In the genomic region with DNA sequence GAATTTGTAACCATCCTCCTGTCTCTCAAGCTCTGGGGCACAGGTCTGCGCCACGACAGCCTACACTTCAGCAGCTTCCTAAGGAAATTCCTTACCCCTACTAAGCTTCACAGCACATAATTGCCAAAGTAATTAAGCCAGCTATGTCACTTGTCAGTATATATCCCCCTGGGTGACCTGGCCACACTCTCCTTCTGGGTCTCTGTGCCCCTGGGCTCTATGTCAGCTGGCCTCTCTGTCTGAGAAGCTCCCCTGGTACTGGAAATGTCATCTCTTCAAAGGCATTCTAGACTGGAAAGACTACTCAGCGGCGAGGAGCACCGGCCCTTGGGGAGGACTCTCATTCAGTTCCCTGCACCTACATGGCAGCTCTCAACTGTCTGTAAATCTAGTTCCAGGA, we compare ENCODE assay signal across 9 mouse cellular contexts. TPM values are rescaled to one million over a fixed set of nuclear protein-coding genes. Genes with fewer than 3 reads are reported as not detected.
A peak's percentile ranks its signal among the peaks of the same experiment; 100 is the strongest.
DNase-seq lines count a peak whose midpoint lies in the region; ATAC-seq and TF ChIP-seq lines count a peak whose summit lies in the region.
"Had no signal": no experiment of that assay in that cellular context is flagged by ENCODE, and none has a peak within 500 bp of the region (broad histone marks: within the 10 kb centered on the region; RNA-seq: fewer than 3 reads in every experiment).

No protein-coding gene starts in this region.

- H3ac ChIP-seq in myocyte (ENCODE audit: control insufficient read depth, insufficient read length), result no peak overlapping the region

- H3K9ac ChIP-seq in lung, embryonic 14.5 days, result peak overlapping the region; percentile 88
- H3K9ac ChIP-seq in hindbrain, embryonic 16.5 days (ENCODE audit: low read depth, low read length), result no peak overlapping the region

- H3K79me2 ChIP-seq in myocyte (ENCODE audit: control insufficient read depth, insufficient read depth), result peaks cover 15% of the 10 kb centered on the region

- no peak for TF ChIP-seq POLR2A in myocyte (IDR thresholded peaks at IDR 0.05; ENCODE audit: insufficient read length, low read depth)

- WGBS in lung, embryonic 14.5 days, result 73% methylated on average over 5 of the region's 5 CpGs
- 56% methylated on average over 5 of the region's 5 CpGs for WGBS in hindbrain, embryonic 16.5 days

- peaks cover 19% of the 10 kb centered on the region for H3K36me3 ChIP-seq in lung, embryonic 14.5 days (ENCODE audit: insufficient read depth)
- H3K36me3 ChIP-seq in hindbrain, embryonic 16.5 days (ENCODE audit: control insufficient read depth, insufficient read depth, low read length), result peaks cover 7% of the 10 kb centered on the region; the same call in 1 of the 2 replicates
- H3K36me3 ChIP-seq in myocyte (ENCODE audit: control insufficient read depth, insufficient read depth), result no peaks in the 10 kb centered on the region

- no peaks in the 10 kb centered on the region for H3K9me3 ChIP-seq in lung, embryonic 14.5 days (ENCODE audit: low read depth, low read length)
- no peaks in the 10 kb centered on the region for H3K9me3 ChIP-seq in hindbrain, embryonic 16.5 days (ENCODE audit: control insufficient read depth, low read length)

- TF ChIP-seq CTCF in lung, embryonic 14.5 days (IDR thresholded peaks at IDR 0.05; ENCODE audit: low read depth), result no peak

- H3K27ac ChIP-seq in lung, embryonic 14.5 days (ENCODE audit: low read depth), result peak overlapping the region; percentile 98; the same call in 1 of the 2 replicates
- no peak overlapping the region for H3K27ac ChIP-seq in hindbrain, embryonic 16.5 days (ENCODE audit: low read depth, low read length)

- peak overlapping the region; percentile 79 for H3K4me3 ChIP-seq in lung, embryonic 14.5 days (ENCODE audit: low read depth, low read length)
- H3K4me3 ChIP-seq in hindbrain, embryonic 16.5 days (ENCODE audit: low read length), result no peak overlapping the region
- H3K4me3 ChIP-seq in myocyte, result peak overlapping the region; percentile 59

- peak; percentile 49 for DNase-seq in cerebellum, adult 9-10 months
- DNase-seq in cerebellum, postnatal 14 days, result no peak
- DNase-seq in lung, embryonic 14.5 days, result no peak
- no peak for DNase-seq in lung, postnatal 4 days
- DNase-seq in adrenal gland, postnatal 14 days, result no peak
- no peak for DNase-seq in c-Kit-positive CD71-positive TER-119-positive erythroid progenitor cells, embryonic 14.5 days (ENCODE audit: low spot score)
- DNase-seq: kidney, adult 8-10 months had no signal

- no peak for ATAC-seq in lung, embryonic 14.5 days (ENCODE audit: insufficient read depth)
- ATAC-seq in hindbrain, embryonic 16.5 days, result no peak

- H3K27me3 ChIP-seq in lung, embryonic 14.5 days (ENCODE audit: insufficient read depth, low read length), result no peaks in the 10 kb centered on the region
- H3K27me3 ChIP-seq in hindbrain, embryonic 16.5 days (replicated peaks; ENCODE audit: control insufficient read depth, insufficient read depth, low read length), result no peaks in the 10 kb centered on the region
- H3K27me3 ChIP-seq in myocyte (ENCODE audit: control insufficient read depth, insufficient read depth, insufficient read length), result no peaks in the 10 kb centered on the region

- H3K4me1 ChIP-seq in lung, embryonic 14.5 days (ENCODE audit: insufficient read depth), result peaks cover 13% of the 10 kb centered on the region
- H3K4me1 ChIP-seq in hindbrain, embryonic 16.5 days (ENCODE audit: control insufficient read depth, insufficient read depth, low read depth, low read length), result peaks cover 40% of the 10 kb centered on the region

- peak overlapping the region; percentile 98 for H3K4me2 ChIP-seq in lung, embryonic 14.5 days
- peak overlapping the region; percentile 98 for H3K4me2 ChIP-seq in hindbrain, embryonic 16.5 days (ENCODE audit: low read length)
- peak overlapping the region; percentile 85 for H3K4me2 ChIP-seq in myocyte (ENCODE audit: low read depth)

TF ChIP-seq in myocyte, 11 proteins besides CTCF, POLR2A, EP300 and RAD21:
- TF ChIP-seq REST (IDR thresholded peaks at IDR 0.05; ENCODE audit: insufficient read depth, insufficient read length), result no peak
- no peak for TF ChIP-seq MYOG (IDR thresholded peaks at IDR 0.05; ENCODE audit: control insufficient read depth in 1 of 3, insufficient read depth in 1 of 3, insufficient read length in 2 of 3, low read depth in 2 of 3)
- no peak for TF ChIP-seq CEBPB (IDR thresholded peaks at IDR 0.05; ENCODE audit: insufficient read depth, poor library complexity, severe bottlenecking)
- TF ChIP-seq MAX (IDR thresholded peaks at IDR 0.05; ENCODE audit: low read depth), result no peak
- no peak for TF ChIP-seq MYOD1 (IDR thresholded peaks at IDR 0.05; ENCODE audit: control insufficient read depth in 1 of 3, insufficient read length in 2 of 3, low read depth in 2 of 3)
- no peak for TF ChIP-seq SRF (IDR thresholded peaks at IDR 0.05; ENCODE audit: control insufficient read depth, insufficient read length, low read depth)
- TF ChIP-seq USF1 (IDR thresholded peaks at IDR 0.05; ENCODE audit: low read depth), result no peak
- TF ChIP-seq E2F4 (IDR thresholded peaks at IDR 0.05; ENCODE audit: insufficient read depth), result no peak
- no peak for TF ChIP-seq TCF3 (IDR thresholded peaks at IDR 0.05; ENCODE audit: insufficient read length, low read depth)
- TF ChIP-seq TCF12 (IDR thresholded peaks at IDR 0.05; ENCODE audit: insufficient read depth, poor library complexity, severe bottlenecking), result no peak

RNA-seq across cellular contexts. Expression of a gene that starts 1.6 kb away (rescaled TPM):
- polyA plus RNA-seq in lung, embryonic 14.5 days (2014; fragmentation: Nextera tagmentation; extraction: Ambion mirVana), result 86.0 and 91.5 TPM in 2 replicates
- polyA plus RNA-seq in hindbrain, embryonic 16.5 days (2015; fragmentation: Nextera tagmentation; extraction: Ambion mirVana), result 146 and 148 TPM in 2 replicates
- 79.6 TPM for polyA plus RNA-seq in myocyte (2012; fragmentation: generic; extraction: Trizol)
- total RNA-seq in adrenal gland, postnatal 14 days (2021), result 64.5 and 69.3 TPM in 2 replicates

RNA-seq across cellular contexts. Expression of a gene that starts 2.3 kb away (rescaled TPM):
- 12.7 and 13.3 TPM in 2 replicates for polyA plus RNA-seq in lung, embryonic 14.5 days (2014; fragmentation: Nextera tagmentation; extraction: Ambion mirVana)
- polyA plus RNA-seq in hindbrain, embryonic 16.5 days (2015; fragmentation: Nextera tagmentation; extraction: Ambion mirVana), result 13.5 and 14.7 TPM in 2 replicates
- 38.3 TPM for polyA plus RNA-seq in myocyte (2012; fragmentation: generic; extraction: Trizol)
- 19.3 and 22.5 TPM in 2 replicates for total RNA-seq in adrenal gland, postnatal 14 days (2021)

RNA-seq across cellular contexts. Expression of a gene that starts 7.7 kb away (rescaled TPM):
- polyA plus RNA-seq in lung, embryonic 14.5 days (2014; fragmentation: Nextera tagmentation; extraction: Ambion mirVana), result 53.7 and 66.6 TPM in 2 replicates
- 6.4 and 21.1 TPM in 2 replicates for polyA plus RNA-seq in hindbrain, embryonic 16.5 days (2015; fragmentation: Nextera tagmentation; extraction: Ambion mirVana)
- polyA plus RNA-seq in myocyte (2012; fragmentation: generic; extraction: Trizol), result 33.2 TPM
- total RNA-seq in adrenal gland, postnatal 14 days (2021), result 51.1 and 56.5 TPM in 2 replicates

RNA-seq across cellular contexts. Expression of a gene that starts 12.3 kb away (rescaled TPM):
- 22.7 and 26.7 TPM in 2 replicates for polyA plus RNA-seq in lung, embryonic 14.5 days (2014; fragmentation: Nextera tagmentation; extraction: Ambion mirVana)
- 18.9 and 20.3 TPM in 2 replicates for polyA plus RNA-seq in hindbrain, embryonic 16.5 days (2015; fragmentation: Nextera tagmentation; extraction: Ambion mirVana)
- 29.7 TPM for polyA plus RNA-seq in myocyte (2012; fragmentation: generic; extraction: Trizol)
- 9.1 and 13.6 TPM in 2 replicates for total RNA-seq in adrenal gland, postnatal 14 days (2021)

RNA-seq across cellular contexts. Expression of a gene that starts 14.1 kb away (rescaled TPM):
- 134 TPM in 2 replicates for polyA plus RNA-seq in lung, embryonic 14.5 days (2014; fragmentation: Nextera tagmentation; extraction: Ambion mirVana)
- polyA plus RNA-seq in hindbrain, embryonic 16.5 days (2015; fragmentation: Nextera tagmentation; extraction: Ambion mirVana), result 107 and 117 TPM in 2 replicates
- 177 TPM for polyA plus RNA-seq in myocyte (2012; fragmentation: generic; extraction: Trizol)
- 114 and 119 TPM in 2 replicates for total RNA-seq in adrenal gland, postnatal 14 days (2021)
